Mouse (Mus musculus) myocyte (in vitro differentiated cells): ENCODE measurements around the gene Mlx. TPM values are rescaled to one million over a fixed set of nuclear protein-coding genes. Genes with fewer than 3 reads are reported as not detected.

Experiments
- H3K27me3 ChIP-seq: one replicate; pipeline ENCODE4 v1.6.1; 2011; ENCODE audit not compliant: control insufficient read depth, insufficient read depth, insufficient read length
- H3K36me3 ChIP-seq: one replicate; pipeline ENCODE4 v1.6.1; 2011; ENCODE audit not compliant: control insufficient read depth, insufficient read depth
- H3K4me2 ChIP-seq: one replicate; pipeline ENCODE4 v1.6.1; 2011; ENCODE audit warnings: low read depth, control low read depth
- H3K4me3 ChIP-seq: one replicate; pipeline ENCODE4 v1.5.1; 2011; ENCODE audit warnings: mild to moderate bottlenecking, control low read depth, moderate library complexity
- H3K79me2 ChIP-seq: one replicate; pipeline ENCODE4 v1.6.1; 2011; ENCODE audit not compliant: control insufficient read depth, insufficient read depth
- H3ac ChIP-seq: one replicate; pipeline ENCODE4 v1.6.1; 2011; ENCODE audit not compliant: control insufficient read depth, insufficient read length
- CEBPB ChIP-seq: IDR thresholded peaks from 2 replicates; pipeline ENCODE4 v1.6.1; 2011; ENCODE audit warnings: mild to moderate bottlenecking, moderate library complexity; ENCODE audit not compliant: poor library complexity, insufficient read depth, severe bottlenecking
- E2F4 ChIP-seq: IDR thresholded peaks from one replicate; pipeline ENCODE4 v1.6.1; 2011; ENCODE audit warnings: mild to moderate bottlenecking, control low read depth, moderate library complexity; ENCODE audit not compliant: insufficient read depth
- MAX ChIP-seq: IDR thresholded peaks from one replicate; pipeline ENCODE4 v1.6.1; 2011; ENCODE audit warnings: low read depth, mild to moderate bottlenecking, control low read depth
- MYOD1 ChIP-seq, 3 experiments: IDR thresholded peaks; one replicate each; pipeline ENCODE4 v1.6.1; 2011; ENCODE audit warnings: control low read depth in 2 of 3, low read depth in 2 of 3, mild to moderate bottlenecking in 2 of 3, moderate library complexity in 1 of 3; ENCODE audit not compliant: insufficient read length in 2 of 3, control insufficient read depth in 1 of 3
- MYOG ChIP-seq, 3 experiments: IDR thresholded peaks; one replicate each; pipeline ENCODE4 v1.6.1; 2011; ENCODE audit warnings: control low read depth in 2 of 3, low read depth in 2 of 3, mild to moderate bottlenecking in 2 of 3; ENCODE audit not compliant: insufficient read length in 2 of 3, control insufficient read depth in 1 of 3, insufficient read depth in 1 of 3
- POLR2A ChIP-seq: IDR thresholded peaks from one replicate; pipeline ENCODE4 v1.6.1; 2011; ENCODE audit warnings: low read depth, mild to moderate bottlenecking, control low read depth, moderate library complexity; ENCODE audit not compliant: insufficient read length
- POLR2AphosphoS2 ChIP-seq: IDR thresholded peaks from one replicate; pipeline ENCODE4 v1.6.1; 2011; ENCODE audit warnings: low read depth, control low read depth; ENCODE audit not compliant: insufficient read length
- REST ChIP-seq: IDR thresholded peaks from one replicate; pipeline ENCODE4 v1.6.1; 2011; ENCODE audit warnings: mild to moderate bottlenecking, control low read depth, moderate library complexity; ENCODE audit not compliant: insufficient read depth, insufficient read length
- SRF ChIP-seq: IDR thresholded peaks from one replicate; pipeline ENCODE4 v1.6.1; 2011; ENCODE audit warnings: low read depth; ENCODE audit not compliant: control insufficient read depth, insufficient read length
- TCF12 ChIP-seq: IDR thresholded peaks from one replicate; pipeline ENCODE4 v1.6.1; 2011; ENCODE audit warnings: mild to moderate bottlenecking, control low read depth; ENCODE audit not compliant: poor library complexity, insufficient read depth, severe bottlenecking
- TCF3 ChIP-seq: IDR thresholded peaks from one replicate; pipeline ENCODE4 v1.6.1; 2011; ENCODE audit warnings: low read depth, control low read depth; ENCODE audit not compliant: insufficient read length
- USF1 ChIP-seq: IDR thresholded peaks from one replicate; pipeline ENCODE4 v1.6.1; 2011; ENCODE audit warnings: low read depth, mild to moderate bottlenecking, control low read depth, moderate library complexity
- polyA plus RNA-seq: library from polyadenylated mRNA; unstranded; fragments of >200 nt; fragmentation: generic; extraction: Trizol; gene quantifications from one replicate; pipeline ENCODE4 v1.2.1, GENCODE M21; 2012; ENCODE audit warnings: missing spikeins

Gene Mlx
- polyA plus RNA-seq, 1 experiment: 29.3 TPM

- no peak overlapping the region for H3ac ChIP-seq
- H3K4me2 ChIP-seq: no peak overlapping the region
- peaks cover 10% of the 10 kb centered on the region for H3K36me3 ChIP-seq
- H3K79me2 ChIP-seq: peaks cover 20% of the 10 kb centered on the region
- no peak overlapping the region for H3K4me3 ChIP-seq
- TF ChIP-seq MYOG (IDR thresholded peaks at IDR 0.05; ENCODE audit: control insufficient read depth in 1 of 3, insufficient read depth in 1 of 3, insufficient read length in 2 of 3, low read depth in 2 of 3) (no peak), E2F4 (no peak), MAX (no peak), TCF3 (no peak), POLR2AphosphoS2 (no peak)
- no peaks in the 10 kb centered on the region for H3K27me3 ChIP-seq
Measured at GRCm38 (mm10) chr11:101084811-101085210, 2.3 kb upstream of the Mlx start.

- TF ChIP-seq TCF3 (no peak), USF1 (no peak), POLR2A (no peak), E2F4 (no peak), MYOD1 (IDR thresholded peaks at IDR 0.05; ENCODE audit: control insufficient read depth in 1 of 3, insufficient read length in 2 of 3, low read depth in 2 of 3) (no peak), MYOG (IDR thresholded peaks at IDR 0.05; ENCODE audit: control insufficient read depth in 1 of 3, insufficient read depth in 1 of 3, insufficient read length in 2 of 3, low read depth in 2 of 3) (no peak), TCF12 (no peak)
- Histone ChIP-seq H3K4me3 (peak overlapping the region; percentile 68), H3K4me2 (peak overlapping the region; percentile 94)
Measured at GRCm38 (mm10) chr11:101085617-101086322, 1.3 kb upstream of the Mlx start.

DNA sequence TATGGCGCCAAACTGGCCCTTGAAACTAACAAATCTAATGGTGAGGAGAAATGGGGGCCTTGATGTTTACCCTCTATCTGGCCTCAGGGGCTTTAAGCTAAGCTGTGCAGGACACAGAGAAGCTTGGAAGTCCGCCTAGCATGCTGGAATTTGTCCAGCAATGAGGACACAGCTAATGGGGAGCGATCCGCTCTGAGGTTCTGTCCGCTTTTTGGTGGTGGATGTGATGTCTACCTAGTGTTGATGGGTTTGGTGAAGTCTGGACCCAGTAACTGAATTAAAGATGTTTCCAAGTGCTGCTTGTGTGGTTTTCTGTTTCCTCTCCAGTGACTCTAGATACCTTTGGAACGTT is 778 bp upstream of the Mlx start:
- H3K4me3 ChIP-seq: peak overlapping the region; percentile 68
- no peak overlapping the region for H3ac ChIP-seq
- no peaks in the 10 kb centered on the region for H3K27me3 ChIP-seq
- H3K36me3 ChIP-seq: peaks cover 21% of the 10 kb centered on the region
- H3K79me2 ChIP-seq: peaks cover 20% of the 10 kb centered on the region
- TF ChIP-seq TCF3 (no peak), POLR2A (no peak), REST (no peak), USF1 (no peak), MYOG (IDR thresholded peaks at IDR 0.05; ENCODE audit: control insufficient read depth in 1 of 3, insufficient read depth in 1 of 3, insufficient read length in 2 of 3, low read depth in 2 of 3) (no peak), POLR2AphosphoS2 (no peak), E2F4 (no peak), CEBPB (no peak), MYOD1 (IDR thresholded peaks at IDR 0.05; ENCODE audit: control insufficient read depth in 1 of 3, insufficient read length in 2 of 3, low read depth in 2 of 3) (no peak), MAX (no peak), SRF (no peak), TCF12 (no peak)
- peak overlapping the region; percentile 94 for H3K4me2 ChIP-seq

More at GRCm38 (mm10) chr11:101085617-101086322, 1.3 kb upstream of the Mlx start:
- no peak overlapping the region for H3ac ChIP-seq
- peaks cover 18% of the 10 kb centered on the region for H3K36me3 ChIP-seq
- H3K79me2 ChIP-seq: peaks cover 20% of the 10 kb centered on the region
- H3K27me3 ChIP-seq: no peaks in the 10 kb centered on the region

- Histone ChIP-seq H3K4me3 (peak overlapping the region; percentile 68), H3K27me3 (no peaks in the 10 kb centered on the region), H3K79me2 (peaks cover 20% of the 10 kb centered on the region), H3ac (peak overlapping the region; percentile 48), H3K4me2 (peak overlapping the region; percentile 94), H3K36me3 (peaks cover 28% of the 10 kb centered on the region)
- TF ChIP-seq TCF12: no peak
Measured at GRCm38 (mm10) chr11:101087682-101088055, 592 bp downstream of the Mlx start.

DNA sequence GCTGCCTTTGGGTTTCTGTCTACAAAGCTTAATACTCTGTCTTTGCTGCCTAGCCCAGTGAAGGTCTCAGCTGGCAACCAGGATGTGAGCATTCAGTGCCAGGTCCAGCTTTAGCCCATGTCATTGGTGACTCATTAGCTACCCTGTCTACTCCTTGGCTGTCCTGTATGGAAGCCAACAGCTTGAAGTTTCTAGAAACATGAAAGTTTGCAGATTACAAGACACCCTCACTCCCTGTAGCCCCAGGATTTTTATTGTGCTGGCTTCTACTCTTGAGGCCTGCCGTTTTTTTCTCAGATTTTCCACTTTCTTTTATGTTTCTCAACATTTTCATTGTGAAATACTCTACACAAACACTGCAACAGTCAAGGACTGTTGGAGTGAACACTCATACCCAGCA is 2.9 kb downstream of the Mlx start:
- Histone ChIP-seq H3K4me3 (no peak overlapping the region), H3K79me2 (peaks cover 10% of the 10 kb centered on the region), H3K4me2 (no peak overlapping the region), H3K36me3 (peaks cover 28% of the 10 kb centered on the region), H3ac (no peak overlapping the region), H3K27me3 (no peaks in the 10 kb centered on the region)
- TF ChIP-seq E2F4 (no peak), CEBPB (no peak), SRF (no peak), USF1 (no peak), MYOG (IDR thresholded peaks at IDR 0.05; ENCODE audit: control insufficient read depth in 1 of 3, insufficient read depth in 1 of 3, insufficient read length in 2 of 3, low read depth in 2 of 3) (no peak), REST (no peak), POLR2A (no peak), MAX (no peak), POLR2AphosphoS2 (no peak), MYOD1 (IDR thresholded peaks at IDR 0.05; ENCODE audit: control insufficient read depth in 1 of 3, insufficient read length in 2 of 3, low read depth in 2 of 3) (no peak), TCF12 (no peak)
